Mouse (Mus musculus): ENCODE measurements around the gene Fam19a4. TPM values are rescaled to one million over a fixed set of nuclear protein-coding genes. Genes with fewer than 3 reads are reported as not detected.

Gene Fam19a4
- polyA plus RNA-seq, 1 experiment, result not detected

GRCm38 (mm10) chr6:97019323-97019722, 40.9 kb downstream of the Fam19a4 start:
- Histone ChIP-seq H3K27me3 (ENCODE audit: control insufficient read depth, insufficient read depth, low read length) (no peaks in the 10 kb centered on the region), H3K4me3 (ENCODE audit: low read depth, low read length) (no peak overlapping the region), H3K4me1 (ENCODE audit: control insufficient read depth, insufficient read depth, insufficient read length, low read length) (peaks cover 2% of the 10 kb centered on the region; the same call in 1 of the 2 replicates), H3K27ac (ENCODE audit: insufficient read depth, low read depth, low read length) (no peak overlapping the region), H3K36me3 (ENCODE audit: control insufficient read depth, insufficient read depth, low read length) (no peaks in the 10 kb centered on the region)
- TF ChIP-seq POLR2A (IDR thresholded peaks at IDR 0.05; ENCODE audit: low read depth, low read length) (no peak), CTCF (IDR thresholded peaks at IDR 0.05; ENCODE audit: extremely low read depth, insufficient read length, insufficient replicate concordance, low read depth, low read length) (no peak)
- WGBS, result 16% methylated on average over 2 of the region's 2 CpGs

- Histone ChIP-seq H3K4me1 (ENCODE audit: control insufficient read depth, insufficient read depth, insufficient read length, low read length) (peaks cover 2% of the 10 kb centered on the region; the same call in 1 of the 2 replicates), H3K4me3 (ENCODE audit: low read depth, low read length) (no peak overlapping the region), H3K27me3 (ENCODE audit: control insufficient read depth, insufficient read depth, low read length) (no peaks in the 10 kb centered on the region), H3K36me3 (ENCODE audit: control insufficient read depth, insufficient read depth, low read length) (no peaks in the 10 kb centered on the region), H3K27ac (ENCODE audit: insufficient read depth, low read depth, low read length) (no peak overlapping the region)
- TF ChIP-seq POLR2A (IDR thresholded peaks at IDR 0.05; ENCODE audit: low read depth, low read length), result no peak
- TF ChIP-seq CTCF (IDR thresholded peaks at IDR 0.05; ENCODE audit: extremely low read depth, insufficient read length, insufficient replicate concordance, low read depth, low read length), result no peak
- 79% methylated on average over 1 of the region's 1 CpGs for WGBS
Observed at GRCm38 (mm10) chr6:97016711-97017110, 43.5 kb downstream of the Fam19a4 start.

GRCm38 (mm10) chr6:97016018-97016417, 44.2 kb downstream of the Fam19a4 start:
- Histone ChIP-seq H3K36me3 (ENCODE audit: control insufficient read depth, insufficient read depth, low read length) (no peaks in the 10 kb centered on the region), H3K4me1 (ENCODE audit: control insufficient read depth, insufficient read depth, insufficient read length, low read length) (peaks cover 2% of the 10 kb centered on the region; the same call in 1 of the 2 replicates), H3K27me3 (ENCODE audit: control insufficient read depth, insufficient read depth, low read length) (no peaks in the 10 kb centered on the region), H3K27ac (ENCODE audit: insufficient read depth, low read depth, low read length) (no peak overlapping the region), H3K4me3 (ENCODE audit: low read depth, low read length) (no peak overlapping the region)
- no peak for TF ChIP-seq CTCF (IDR thresholded peaks at IDR 0.05; ENCODE audit: extremely low read depth, insufficient read length, insufficient replicate concordance, low read depth, low read length)
- no peak for TF ChIP-seq POLR2A (IDR thresholded peaks at IDR 0.05; ENCODE audit: low read depth, low read length)
- WGBS, result 59% methylated on average over 3 of the region's 3 CpGs

- Histone ChIP-seq H3K4me1 (ENCODE audit: control insufficient read depth, insufficient read depth, insufficient read length, low read length) (no peaks in the 10 kb centered on the region), H3K27me3 (ENCODE audit: control insufficient read depth, insufficient read depth, low read length) (no peaks in the 10 kb centered on the region), H3K4me3 (ENCODE audit: low read depth, low read length) (no peak overlapping the region), H3K36me3 (ENCODE audit: control insufficient read depth, insufficient read depth, low read length) (no peaks in the 10 kb centered on the region), H3K27ac (ENCODE audit: insufficient read depth, low read depth, low read length) (no peak overlapping the region)
- 39% methylated on average over 8 of the region's 8 CpGs for WGBS
- TF ChIP-seq CTCF (IDR thresholded peaks at IDR 0.05; ENCODE audit: extremely low read depth, insufficient read length, insufficient replicate concordance, low read depth, low read length) (peak; percentile 84; the same call in 1 of the 2 replicates), POLR2A (IDR thresholded peaks at IDR 0.05; ENCODE audit: low read depth, low read length) (no peak)
Observed at GRCm38 (mm10) chr6:97006513-97007094, 53.6 kb downstream of the Fam19a4 start.

- TF ChIP-seq POLR2A (IDR thresholded peaks at IDR 0.05; ENCODE audit: low read depth, low read length) (no peak), CTCF (IDR thresholded peaks at IDR 0.05; ENCODE audit: extremely low read depth, insufficient read length, insufficient replicate concordance, low read depth, low read length) (peak; percentile 30; the same call in 1 of the 2 replicates)
- no peaks in the 10 kb centered on the region for H3K27me3 ChIP-seq (ENCODE audit: control insufficient read depth, insufficient read depth, low read length)
- no peaks in the 10 kb centered on the region for H3K36me3 ChIP-seq (ENCODE audit: control insufficient read depth, insufficient read depth, low read length)
- 12% methylated on average over 11 of the region's 11 CpGs for WGBS
- H3K27ac ChIP-seq (ENCODE audit: insufficient read depth, low read depth, low read length), result no peak overlapping the region
- H3K4me3 ChIP-seq (ENCODE audit: low read depth, low read length), result no peak overlapping the region
- H3K4me1 ChIP-seq (ENCODE audit: control insufficient read depth, insufficient read depth, insufficient read length, low read length), result no peaks in the 10 kb centered on the region
Observed at GRCm38 (mm10) chr6:97005038-97005437, 55.2 kb downstream of the Fam19a4 start.

- TF ChIP-seq POLR2A (IDR thresholded peaks at IDR 0.05; ENCODE audit: low read depth, low read length) (no peak), CTCF (IDR thresholded peaks at IDR 0.05; ENCODE audit: extremely low read depth, insufficient read length, insufficient replicate concordance, low read depth, low read length) (no peak)
- no peaks in the 10 kb centered on the region for H3K27me3 ChIP-seq (ENCODE audit: control insufficient read depth, insufficient read depth, low read length)
- H3K4me1 ChIP-seq (ENCODE audit: control insufficient read depth, insufficient read depth, insufficient read length, low read length), result no peaks in the 10 kb centered on the region
- 87% methylated on average over 7 of the region's 7 CpGs for WGBS
- H3K27ac ChIP-seq (ENCODE audit: insufficient read depth, low read depth, low read length), result no peak overlapping the region
- no peak overlapping the region for H3K4me3 ChIP-seq (ENCODE audit: low read depth, low read length)
- H3K36me3 ChIP-seq (ENCODE audit: control insufficient read depth, insufficient read depth, low read length), result no peaks in the 10 kb centered on the region
Observed at GRCm38 (mm10) chr6:96995556-96996159, 64.6 kb downstream of the Fam19a4 start.

- Histone ChIP-seq H3K27ac (ENCODE audit: insufficient read depth, low read depth, low read length) (no peak overlapping the region), H3K36me3 (ENCODE audit: control insufficient read depth, insufficient read depth, low read length) (no peaks in the 10 kb centered on the region), H3K4me3 (ENCODE audit: low read depth, low read length) (no peak overlapping the region), H3K4me1 (ENCODE audit: control insufficient read depth, insufficient read depth, insufficient read length, low read length) (no peaks in the 10 kb centered on the region), H3K27me3 (ENCODE audit: control insufficient read depth, insufficient read depth, low read length) (no peaks in the 10 kb centered on the region)
- 90% methylated on average over 1 of the region's 1 CpGs for WGBS
- TF ChIP-seq CTCF (IDR thresholded peaks at IDR 0.05; ENCODE audit: extremely low read depth, insufficient read length, insufficient replicate concordance, low read depth, low read length), result no peak
- TF ChIP-seq POLR2A (IDR thresholded peaks at IDR 0.05; ENCODE audit: low read depth, low read length), result no peak
Observed at GRCm38 (mm10) chr6:96991741-96992140, 68.5 kb downstream of the Fam19a4 start.

Data from small intestine, adult 2 months (tissue).